Mouse (Mus musculus) cerebellum, postnatal 14 days (tissue): ENCODE data around the gene Igf2.

Experiments used
- DNase-seq, 2 experiments: peaks; one replicate each; pipeline ENCODE4 v3.0.0; 2021; ENCODE audit warnings: mixed read lengths in 2 of 2

Igf2 gene

GRCm38 (mm10) chr7:142658681-142659180 is 7.9 kb downstream of the Igf2 start:
- no peak for DNase-seq

GRCm38 (mm10) chr7:142657821-142658614 is 8.6 kb downstream of the Igf2 start:
- no peak for DNase-seq

GRCm38 (mm10) chr7:142657341-142657791 is 9.2 kb downstream of the Igf2 start:
- no peak for DNase-seq

DNA sequence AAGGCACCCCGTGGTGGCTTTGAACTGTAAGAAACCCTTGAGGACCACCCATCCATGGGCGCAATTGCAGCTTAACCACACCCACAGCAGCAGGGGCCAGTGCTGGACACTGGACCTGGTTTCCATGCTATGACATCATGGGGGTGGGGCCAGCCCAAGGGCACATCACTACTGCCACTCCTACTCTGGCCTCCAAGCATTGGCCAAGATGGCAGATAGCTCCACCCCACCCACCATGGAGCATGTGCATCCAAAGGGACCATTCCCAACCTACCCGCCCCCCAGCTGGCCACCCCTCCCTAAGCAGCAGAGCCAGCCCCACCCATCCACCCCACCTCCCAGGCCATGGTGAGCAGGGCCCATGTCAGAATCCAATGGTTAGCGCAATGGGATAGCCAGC is 10.6 kb downstream of the Igf2 start:
- no peak for DNase-seq

DNA sequence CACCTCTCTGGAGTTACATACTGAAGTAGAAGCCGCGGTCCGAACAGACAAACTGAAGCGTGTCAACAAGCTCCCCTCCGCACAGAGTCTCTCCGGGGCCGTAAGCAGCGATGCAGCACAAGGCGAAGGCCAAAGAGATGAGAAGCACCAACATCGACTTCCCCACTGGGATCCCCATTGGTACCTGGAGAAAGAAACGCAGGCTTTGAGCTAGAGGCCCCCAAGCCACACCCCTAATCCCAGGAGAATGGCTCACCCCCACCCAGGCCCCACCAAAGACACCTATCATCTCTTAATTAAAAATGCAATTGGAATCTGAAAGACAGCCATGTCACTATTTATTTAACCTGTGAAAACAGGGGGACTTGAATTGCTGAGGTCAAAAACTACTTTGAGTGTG is 11.0 kb downstream of the Igf2 start:
- no peak for DNase-seq

DNA sequence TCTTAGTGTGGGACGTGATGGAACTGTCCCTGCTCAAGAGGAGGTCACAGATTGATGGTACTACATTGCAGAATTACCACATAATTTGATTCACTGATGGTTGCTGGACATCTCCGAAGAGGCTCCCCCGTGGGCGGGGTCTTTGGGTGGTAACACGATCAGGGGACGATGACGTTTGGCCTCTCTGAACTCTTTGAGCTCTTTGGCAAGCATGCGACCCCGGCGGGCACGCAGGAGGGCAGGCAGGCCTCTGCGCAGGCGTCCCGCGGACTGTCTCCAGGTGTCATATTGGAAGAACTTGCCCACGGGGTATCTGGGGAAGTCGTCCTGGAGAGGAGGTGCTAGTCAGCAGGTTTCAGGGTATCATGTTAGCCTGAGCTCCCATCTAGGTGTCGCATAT is 12.9 kb downstream of the Igf2 start:
- no peak for DNase-seq

GRCm38 (mm10) chr7:142646676-142647075 is 19.9 kb downstream of the Igf2 start:
- no peak for DNase-seq

GRCm38 (mm10) chr7:142645045-142645444 is 21.6 kb downstream of the Igf2 start:
- DNase-seq = no peak

DNA sequence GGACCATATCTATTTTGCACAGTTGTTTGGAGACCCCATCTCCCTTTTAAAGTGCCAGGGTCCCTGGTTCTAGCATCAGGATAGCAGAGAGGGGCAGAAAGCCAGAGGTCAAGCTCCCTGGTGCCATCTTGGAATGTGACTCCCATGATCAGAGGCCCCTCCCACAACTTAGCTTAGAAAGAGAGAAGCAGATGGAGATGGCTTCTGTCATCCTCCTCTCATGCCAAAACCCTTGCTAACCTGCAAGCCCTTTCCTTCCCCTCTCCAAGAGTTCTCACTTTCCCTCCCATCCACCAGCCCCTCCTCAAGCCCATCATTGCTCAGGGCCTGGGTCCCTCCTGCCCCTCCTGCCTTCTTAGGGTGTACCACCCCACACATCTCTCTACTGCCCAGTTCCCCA is 30.4 kb downstream of the Igf2 start:
- peak; percentile 40 to 62 for DNase-seq

- peak; percentile 86 to 90 for DNase-seq
These were observed 35.9 kb downstream of the Igf2 start for GRCm38 (mm10) chr7:142630691-142631090.

DNA sequence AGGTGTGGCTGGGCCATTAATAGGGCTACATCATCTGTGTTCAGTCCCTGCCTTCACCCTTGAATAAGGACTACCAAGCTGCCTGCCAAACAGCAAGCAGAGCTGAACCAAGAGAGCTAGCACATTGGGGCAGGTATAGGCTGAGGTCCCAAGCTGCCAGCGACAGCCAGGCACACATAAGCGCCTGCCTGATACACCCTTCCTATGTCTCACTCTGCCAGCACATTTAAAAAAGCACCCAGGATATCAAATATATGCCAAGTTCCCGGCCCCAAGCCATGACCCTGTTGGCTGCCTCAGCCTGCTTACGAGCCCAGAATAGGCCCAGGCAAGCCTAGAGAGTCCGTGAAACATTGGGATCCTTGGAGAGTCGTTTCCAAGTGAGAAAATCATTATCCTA is 36.8 kb downstream of the Igf2 start:
- DNase-seq = peak; percentile 38 to 59

GRCm38 (mm10) chr7:142622180-142622579 is 44.4 kb downstream of the Igf2 start:
- no peak for DNase-seq

GRCm38 (mm10) chr7:142613077-142613476 is 53.5 kb downstream of the Igf2 start:
- DNase-seq = no peak

GRCm38 (mm10) chr7:142610627-142611406 is 55.8 kb downstream of the Igf2 start:
- DNase-seq = peak; percentile 82 to 83

DNA sequence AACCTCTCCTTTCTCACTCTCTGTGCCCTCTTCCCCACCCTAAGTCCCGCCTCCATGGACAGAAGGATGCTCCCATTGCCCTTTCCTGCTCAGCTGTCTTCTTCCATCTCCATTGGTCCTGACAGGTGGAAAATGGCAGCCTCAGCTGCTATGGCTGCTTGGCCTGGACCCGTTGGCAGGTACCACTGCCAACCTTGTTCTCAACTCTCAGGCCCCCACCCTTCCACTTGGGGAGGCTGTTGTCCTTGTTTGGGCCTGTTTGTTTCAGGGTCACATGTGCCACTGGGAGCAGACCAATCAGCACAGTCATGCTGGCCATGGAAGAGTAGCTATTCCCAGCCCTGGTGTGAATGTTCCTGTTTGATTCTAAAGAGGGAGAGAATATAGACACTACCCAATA is 65.7 kb downstream of the Igf2 start:
- no peak for DNase-seq
